Mouse (Mus musculus) right cerebral cortex, adult 2 months (tissue): ENCODE data around the gene Kiz.

Source experiments
- DNase-seq, 2 experiments: peaks; one replicate each; pipeline ENCODE4 v3.0.0; 2021 to 2022; ENCODE audit warnings: low spot score in 2 of 2

Kiz gene

DNA sequence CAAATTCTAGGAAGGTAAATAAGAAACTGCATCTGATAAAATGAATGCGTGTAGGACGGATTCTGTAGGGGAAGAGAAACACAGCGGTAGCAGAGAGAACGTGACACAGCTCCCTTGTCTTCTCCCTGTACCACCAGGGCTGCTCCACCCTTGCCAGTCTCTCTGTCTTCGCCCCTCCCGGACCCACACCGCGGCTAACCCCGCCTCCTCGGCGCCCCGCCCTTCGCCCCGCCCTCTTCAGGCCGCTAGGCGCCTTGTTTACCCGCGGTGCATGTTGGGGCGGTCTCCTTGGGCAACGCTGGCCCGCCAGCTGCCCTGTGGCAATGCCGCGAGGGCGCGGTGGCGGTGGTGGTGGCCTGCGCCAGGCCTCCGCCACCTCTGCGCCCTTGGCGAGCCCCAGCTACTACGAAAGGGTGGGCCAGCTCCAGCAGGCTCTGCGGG, at the start of gene Kiz:
Gene Kiz (plus strand): TSS at position 266 of the 441 bp plus-strand sequence.
- peak; percentile 85 for DNase-seq

GRCm38 (mm10) chr2:146809706-146810256, 45.9 kb upstream of the Kiz start:
- DNase-seq = no peak

- no peak for DNase-seq
Observed at GRCm38 (mm10) chr2:146810695-146811094, 45.0 kb upstream of the Kiz start.

GRCm38 (mm10) chr2:146814978-146815377, 40.7 kb upstream of the Kiz start:
- no peak for DNase-seq

DNA sequence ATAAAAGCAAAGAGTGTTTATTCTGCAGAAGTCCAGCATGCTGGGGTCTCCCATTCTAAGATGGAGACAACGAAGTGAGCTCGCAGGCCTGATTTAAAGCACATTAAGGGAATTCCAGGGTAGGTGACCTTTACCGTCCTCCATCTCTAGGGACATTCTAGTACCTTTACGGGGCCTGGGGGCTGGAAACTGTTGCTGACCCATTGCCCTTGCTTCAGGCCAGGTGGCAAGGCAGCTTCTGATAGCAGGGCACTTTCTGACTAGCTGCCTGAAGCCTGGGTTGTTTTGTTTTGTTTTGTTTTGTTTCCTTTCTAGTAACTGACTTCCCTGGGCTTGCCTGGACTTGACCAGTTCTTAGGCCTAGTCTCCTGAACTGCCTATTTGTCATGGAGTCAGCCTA, 36.6 kb upstream of the Kiz start:
- DNase-seq = no peak

GRCm38 (mm10) chr2:146823483-146823951, 32.1 kb upstream of the Kiz start:
- DNase-seq = no peak

DNA sequence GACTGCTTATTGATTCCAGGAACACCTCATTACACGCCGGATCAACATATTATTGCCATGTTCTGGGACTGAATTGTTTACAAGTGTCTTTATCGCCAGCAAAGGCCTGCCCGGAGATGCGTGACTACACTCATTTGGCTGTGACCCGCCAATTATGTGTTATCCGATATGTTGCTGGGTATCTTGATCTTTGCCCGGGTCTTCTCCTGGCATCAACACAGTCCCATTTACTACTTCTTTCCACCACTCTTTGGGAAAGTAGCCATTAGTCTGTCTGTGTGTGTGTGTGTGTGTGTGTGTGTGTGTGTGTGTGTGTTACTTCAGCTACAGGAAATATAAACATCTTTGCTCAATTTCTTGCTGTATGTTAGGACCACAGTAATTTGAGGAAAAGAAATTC, 31.6 kb upstream of the Kiz start:
- no peak for DNase-seq

DNA sequence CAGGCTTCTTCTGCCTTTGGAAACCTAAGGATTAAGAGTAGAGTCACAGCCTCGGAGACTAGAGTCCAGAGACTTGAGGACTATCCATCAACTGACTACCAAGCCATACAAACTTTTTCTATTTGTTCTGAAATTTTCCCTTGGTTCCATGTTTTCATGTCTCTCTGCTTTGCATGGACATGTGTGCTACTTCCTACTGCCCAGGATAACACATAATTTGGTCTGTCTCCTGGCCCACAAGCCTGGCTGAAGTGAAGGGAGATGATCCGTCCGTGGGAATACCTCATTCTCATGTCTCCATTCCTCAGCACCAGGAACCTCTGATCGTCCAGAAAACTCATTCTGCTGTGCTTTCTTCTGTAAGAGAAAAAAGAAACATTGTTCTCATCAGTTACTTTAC, 27.7 kb upstream of the Kiz start:
- DNase-seq = no peak

GRCm38 (mm10) chr2:146833222-146834063, 22.2 kb upstream of the Kiz start:
- no peak for DNase-seq

DNA sequence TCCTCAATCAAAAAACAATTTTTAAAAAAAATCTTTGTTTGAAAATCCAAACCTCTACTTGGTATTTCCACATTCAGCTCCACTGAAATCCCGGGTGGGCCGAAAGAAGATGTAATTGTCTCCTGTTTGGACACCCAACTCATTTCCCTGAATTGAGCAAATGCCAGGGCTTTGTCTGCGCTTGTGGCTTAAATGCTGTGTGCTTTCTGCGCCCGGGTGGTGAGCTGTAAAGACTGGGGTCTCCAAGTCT, 21.7 kb upstream of the Kiz start:
- DNase-seq = no peak

- DNase-seq = peak in 1 of 2 experiments; percentile 24
Observed at GRCm38 (mm10) chr2:146834314-146835201, 21.1 kb upstream of the Kiz start.

- no peak for DNase-seq
Observed at GRCm38 (mm10) chr2:146835241-146835990, 20.2 kb upstream of the Kiz start.

GRCm38 (mm10) chr2:146836246-146836645, 19.4 kb upstream of the Kiz start:
- no peak for DNase-seq

DNA sequence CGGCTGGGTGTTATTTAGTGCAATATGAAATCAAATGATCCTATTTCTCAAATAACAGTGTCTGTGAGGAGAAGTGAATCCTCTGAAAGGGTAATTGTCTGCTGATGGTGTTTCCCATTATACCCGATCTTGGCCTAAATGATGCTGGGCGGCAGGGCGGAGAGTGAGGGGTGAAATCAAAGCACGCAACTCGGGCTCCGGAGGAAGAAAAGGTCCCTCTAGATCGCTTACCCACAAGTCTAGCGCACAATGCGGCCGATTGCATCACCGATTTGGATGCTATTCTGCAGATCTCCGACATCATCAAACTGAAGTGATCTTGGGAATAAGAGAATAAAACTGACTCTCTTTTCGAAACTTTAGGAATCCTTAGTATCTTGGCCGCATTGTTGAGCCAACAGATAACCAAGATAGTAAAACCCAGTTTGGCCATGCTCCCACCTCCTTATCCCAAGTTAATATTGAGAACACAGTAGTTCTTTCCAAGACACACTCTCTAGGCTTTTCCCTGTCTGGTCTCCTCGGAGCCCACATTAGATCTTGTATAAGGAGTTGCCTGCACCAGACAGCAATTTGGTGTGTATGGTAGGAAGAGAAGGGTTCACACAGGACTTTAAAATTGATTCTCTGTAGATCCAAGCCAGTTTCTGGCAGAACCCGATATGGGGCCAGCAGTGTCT, 18.7 kb upstream of the Kiz start:
- DNase-seq = no peak

DNA sequence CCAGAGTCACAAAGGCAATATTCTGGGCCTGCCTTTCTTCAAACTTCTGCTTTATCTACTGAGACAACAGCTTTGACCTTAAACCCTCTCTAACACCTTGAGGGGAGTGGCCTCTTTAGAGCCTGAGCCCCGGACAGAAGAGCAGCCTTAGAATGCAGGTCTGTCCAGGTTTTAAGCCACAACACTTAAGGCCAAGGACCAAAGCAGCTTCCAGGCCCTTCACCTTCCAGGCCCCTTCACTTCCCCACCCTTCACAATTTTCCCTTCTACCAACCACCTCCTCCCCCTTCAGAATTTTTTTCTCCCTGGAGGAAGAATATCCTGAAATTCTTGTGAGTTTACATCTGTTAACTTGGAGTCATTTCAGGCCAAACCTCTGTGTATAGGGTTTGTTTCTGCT, 18.0 kb upstream of the Kiz start:
- no peak for DNase-seq

GRCm38 (mm10) chr2:146838596-146839302, 16.9 kb upstream of the Kiz start:
- no peak for DNase-seq

DNA sequence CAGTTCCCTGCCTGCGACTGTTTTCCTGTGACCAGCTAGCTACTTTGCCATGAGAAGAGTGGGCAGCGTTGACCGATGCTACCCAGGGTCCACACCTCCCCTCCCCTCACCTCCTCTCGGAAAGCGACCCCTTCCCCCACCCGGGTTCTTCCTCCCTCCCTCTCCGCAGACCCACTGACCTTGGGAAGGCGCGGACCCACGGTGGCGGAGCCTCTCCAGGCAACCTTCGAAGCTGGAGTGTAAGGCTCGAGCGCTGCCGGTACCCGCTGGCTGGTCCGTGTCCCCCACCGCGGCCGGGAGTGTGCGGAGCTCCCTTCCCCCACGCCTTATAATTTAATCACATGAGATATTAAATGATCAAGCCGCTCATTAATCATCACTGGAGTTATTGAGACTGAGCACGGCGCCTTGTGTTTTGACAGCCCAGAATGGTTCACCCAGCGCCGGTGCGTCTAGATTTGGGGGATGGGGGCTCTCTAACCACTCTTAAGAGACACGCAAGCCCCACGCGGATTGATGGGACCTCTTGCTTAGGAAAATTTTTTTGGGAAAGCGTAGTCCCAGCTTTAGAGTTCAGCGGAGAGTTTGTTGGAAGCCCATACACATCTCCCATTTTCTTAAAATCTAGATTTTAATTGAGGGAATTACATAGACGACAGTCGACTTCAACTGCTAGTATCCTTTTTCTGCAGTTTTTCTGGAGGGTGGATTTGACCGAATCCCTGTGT, 16.2 kb upstream of the Kiz start:
- no peak for DNase-seq

- DNase-seq = no peak
Observed at GRCm38 (mm10) chr2:146847863-146848262, 7.8 kb upstream of the Kiz start.

DNA sequence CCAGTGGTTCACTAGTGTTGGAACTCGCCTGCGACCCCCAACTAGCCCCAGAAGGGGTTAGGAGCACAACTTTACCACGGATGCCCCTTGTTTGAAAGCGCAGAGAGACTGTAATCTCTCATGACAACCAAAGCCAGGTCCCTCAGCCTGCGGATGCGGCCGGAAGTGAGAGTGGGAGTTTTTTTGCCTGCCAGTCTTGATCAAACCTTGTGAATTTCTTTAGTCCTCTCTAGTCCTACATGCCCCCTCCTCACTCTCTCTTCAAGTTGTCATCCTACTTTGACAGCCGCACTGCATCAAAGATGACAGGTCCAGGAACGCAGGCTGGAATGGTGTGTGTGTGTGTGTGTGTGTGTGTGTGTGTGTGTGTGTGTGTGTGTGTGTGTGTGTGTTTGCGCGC, 456 bp downstream of the Kiz start:
- peak in 1 of 2 experiments; percentile 29 for DNase-seq

DNA sequence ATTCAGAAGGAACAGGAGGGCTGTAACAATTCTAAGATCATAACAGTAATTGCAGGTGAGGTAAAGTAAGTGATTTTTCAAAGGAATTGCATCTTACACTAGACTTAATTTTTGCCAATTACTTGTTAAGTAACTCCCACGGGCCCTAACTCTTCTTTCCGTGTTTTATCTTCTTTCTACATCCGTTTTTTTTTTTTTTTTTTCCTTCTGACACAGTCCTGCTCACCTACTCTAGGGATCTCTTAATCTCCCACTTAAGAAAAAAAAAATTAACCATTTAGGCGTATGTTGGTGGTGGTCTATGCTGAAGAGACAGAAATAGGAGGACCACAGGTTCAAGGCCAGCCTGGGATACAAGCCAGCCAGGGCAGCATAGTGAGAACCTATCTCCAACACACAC, 1.2 kb downstream of the Kiz start:
- no peak for DNase-seq
